Mouse (Mus musculus) testis, adult 2 months (tissue): Measurements from ENCODE around the gene Teddm1b.

Experiments used
- CTCF ChIP-seq: fragments of 200-500 bp; IDR thresholded peaks from 2 replicates; pipeline ENCODE4 v1.5.1; 2012; ENCODE audit warnings: low read depth, mild to moderate bottlenecking, inconsistent platforms, low read length, moderate library complexity; ENCODE audit not compliant: control insufficient read depth, insufficient read depth, insufficient replicate concordance
- POLR2A ChIP-seq: fragments of 200-500 bp; IDR thresholded peaks from 2 replicates; pipeline ENCODE4 v1.6.1; 2012; ENCODE audit warnings: low read depth, mild to moderate bottlenecking, inconsistent platforms, low read length, moderate library complexity; ENCODE audit not compliant: control insufficient read depth

DNA sequence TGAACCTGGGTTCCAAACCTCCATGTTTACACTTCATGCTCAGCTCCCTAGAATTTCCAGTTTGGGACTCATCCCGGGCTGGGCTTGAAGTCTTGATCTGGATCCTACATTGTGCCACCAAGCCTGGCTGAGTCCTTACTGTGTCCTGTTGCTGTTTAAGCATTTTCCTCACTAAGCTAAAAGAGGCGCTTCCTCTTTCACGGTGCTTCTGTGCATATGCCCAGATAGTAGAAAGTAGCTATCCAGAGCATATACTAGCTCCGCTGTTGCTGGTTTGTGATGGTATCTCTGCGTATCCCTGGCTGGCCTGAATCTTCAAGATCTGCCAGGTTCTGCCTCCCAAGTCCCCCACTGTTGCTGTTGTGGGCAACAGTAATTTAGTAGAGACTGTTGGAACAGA, 36.3 kb downstream of the Teddm1b start:
- TF ChIP-seq CTCF: no peak
- TF ChIP-seq POLR2A: no peak
